Mouse (Mus musculus) neutrophil, adult 83 days (primary cell): ENCODE measurements around the gene Cnih4. TPM values are rescaled to one million over a fixed set of nuclear protein-coding genes. Genes with fewer than 3 reads are reported as not detected.

Experiments
- total RNA-seq, 2 experiments: library from RNA; stranded (reverse); gene quantifications; one replicate each; pipeline ENCODE4 v1.2.4; 2023

Cnih4 gene
- 10 to 100 TPM; 33.1 to 34.5 TPM for total RNA-seq

DNA sequence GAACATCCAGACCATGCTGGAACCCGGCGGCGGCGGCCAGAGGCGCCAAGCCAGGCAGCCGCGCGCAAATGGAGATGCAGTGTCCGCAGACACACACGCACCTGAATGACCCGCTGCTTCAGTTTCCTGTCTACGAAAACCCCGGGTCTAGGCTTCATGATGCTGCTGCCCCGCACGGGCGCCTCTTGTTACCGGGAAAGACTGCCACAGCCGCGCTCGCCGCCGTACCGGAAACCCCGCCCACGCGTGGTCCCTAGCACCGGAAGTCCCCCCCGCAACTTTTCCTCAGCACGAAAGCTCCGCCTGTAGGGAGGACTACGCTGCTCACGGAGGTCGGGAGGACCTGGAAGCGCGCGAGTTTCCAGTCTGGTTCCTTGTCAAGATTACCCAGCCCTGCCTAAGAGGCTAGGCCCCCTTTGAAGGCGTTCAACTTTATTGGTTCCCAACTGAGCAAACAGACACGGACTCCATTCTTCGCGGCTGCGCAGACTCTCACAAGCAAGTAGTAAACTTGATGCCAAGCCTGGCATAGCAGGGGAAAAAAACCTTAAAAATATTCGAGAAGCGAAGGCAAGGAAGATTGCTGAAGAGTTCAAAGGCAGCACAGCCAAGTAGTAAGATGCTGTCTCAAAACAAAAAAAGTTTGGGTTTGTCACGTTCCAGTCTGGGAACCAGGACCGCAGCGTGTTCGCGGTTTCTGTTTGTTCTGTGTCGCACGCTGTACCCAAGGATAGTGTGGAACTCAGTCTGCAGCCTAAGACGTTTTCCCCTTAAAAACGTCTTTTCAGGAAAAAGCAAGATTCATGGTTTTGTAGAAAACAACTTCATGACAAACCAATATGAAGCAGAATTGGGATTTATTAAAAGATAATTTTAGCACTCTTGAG is at the start of gene Cnih4, which contains the start of gene Nvl:
Gene Cnih4, plus strand, starts transcription at position 744 of the 887 bp plus-strand sequence.
Gene Nvl, minus strand, starts transcription at position 255 of the 887 bp plus-strand sequence.

DNA sequence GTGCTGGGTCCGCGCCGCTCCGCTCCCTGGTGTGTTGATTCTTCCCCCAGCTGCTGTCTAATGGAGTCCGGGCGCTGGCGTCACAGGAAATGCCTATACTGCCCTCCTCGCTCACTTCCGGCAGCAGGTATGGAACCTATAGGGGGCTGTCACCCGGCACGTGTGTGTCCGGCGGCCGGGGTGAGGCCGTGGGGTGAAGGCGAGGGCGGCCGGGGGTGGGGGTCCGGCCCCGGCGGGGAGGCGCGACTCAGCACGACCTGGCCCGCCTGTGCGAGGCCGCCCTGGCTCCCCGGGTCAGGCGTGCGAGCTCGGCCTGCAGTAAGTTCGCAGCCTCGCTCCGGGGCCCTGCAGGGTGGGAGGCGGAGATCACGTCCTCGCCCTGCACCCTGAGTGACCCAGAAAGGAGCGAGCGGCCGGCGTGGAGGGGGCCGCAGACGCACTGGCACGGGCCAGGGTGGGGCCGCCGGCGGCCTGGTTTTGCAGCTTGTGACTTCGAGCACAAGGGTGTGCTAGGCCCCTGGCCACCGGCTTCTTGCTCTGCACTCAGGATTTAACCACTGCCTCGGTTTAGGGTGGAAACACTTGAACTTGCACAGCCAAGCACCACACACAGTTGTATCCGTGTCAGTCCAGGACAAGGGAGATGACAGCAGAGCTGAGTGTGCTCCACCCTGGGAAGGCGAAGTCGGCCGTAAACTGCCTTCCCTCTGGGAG is 67.6 kb downstream of the Cnih4 start, which contains the start of gene Wdr26:
Gene Wdr26, minus strand, starts transcription at position 82 of the 714 bp plus-strand sequence.

Other genes with a start within 250 kb of the Cnih4 start
- gene Pycr2, start 240.4 kb upstream of the Cnih4 start, total RNA-seq: 10 to 100 TPM; 15.8 to 18.7 TPM
- 1 to 10 TPM in 1 of 2 experiments, not detected in 1; 1.3 TPM for gene Lefty1, start 209.7 kb upstream of the Cnih4 start, total RNA-seq
- 10 to 100 TPM; 67.6 to 79.7 TPM for gene Tmem63a, start 202.3 kb upstream of the Cnih4 start, total RNA-seq
- under 1 TPM; 0.39 to 0.55 TPM for gene Ephx1, start 123.8 kb upstream of the Cnih4 start, total RNA-seq
- gene 9130409I23Rik, start 93.5 kb upstream of the Cnih4 start, total RNA-seq: not detected
- gene Nvl, start 489 bp upstream of the Cnih4 start, total RNA-seq: 10 to 100 TPM; 10.1 TPM
- gene Wdr26, start 67.3 kb downstream of the Cnih4 start, total RNA-seq: 100 to 1,000 TPM; 185 to 211 TPM
- gene Cnih3, start 207.9 kb downstream of the Cnih4 start, total RNA-seq: not detected